Comparison of ENCODE assay signal across 14 mouse cellular contexts in genomic region chr13:109957953-109958352, GRCm38 (mm10).
"Had no signal": no experiment of that assay in that cellular context is flagged by ENCODE, and none has a peak within 500 bp of the region (broad histone marks: within the 10 kb centered on the region; RNA-seq: fewer than 3 reads in every experiment).

No protein-coding gene starts in this region.

- H3K27me3 ChIP-seq: midbrain, embryonic 13.5 days; neural tube, embryonic 12.5 days had no signal

- H3K9ac ChIP-seq: liver, embryonic 14.5 days; midbrain, embryonic 13.5 days; neural tube, embryonic 12.5 days had no signal

- H3K4me1 ChIP-seq: midbrain, embryonic 13.5 days; neural tube, embryonic 12.5 days had no signal

- DNase-seq: kidney, adult 8-10 months; kidney, postnatal 10 days; kidney, postnatal 4 days; lung, adult 18-20 months; right cerebral cortex, adult 18-20 months; right cerebral cortex, postnatal 25 days; thymus, postnatal 4 days had no signal

- H3K4me2 ChIP-seq: midbrain, embryonic 13.5 days; neural tube, embryonic 12.5 days had no signal

- H3K36me3 ChIP-seq: neural tube, embryonic 12.5 days had no signal

- ATAC-seq: inflammation-experienced regulatory T-cells, adult 6 months; intestine, postnatal 0 days; lung, postnatal 0 days; midbrain, embryonic 13.5 days had no signal

- H3K4me3 ChIP-seq: midbrain, embryonic 13.5 days; neural tube, embryonic 12.5 days had no signal

- H3K27ac ChIP-seq: liver, embryonic 14.5 days; midbrain, embryonic 13.5 days; neural tube, embryonic 12.5 days; stomach, postnatal 0 days had no signal

- H3K9me3 ChIP-seq: midbrain, embryonic 13.5 days; neural tube, embryonic 12.5 days had no signal
